Mouse (Mus musculus) cerebellum, adult 8-10 months (tissue): Measurements from ENCODE around the gene Tsga13.

ENCODE experiments used
- DNase-seq: peaks from one replicate; pipeline ENCODE4 v3.0.0; 2022

Gene Tsga13

DNA sequence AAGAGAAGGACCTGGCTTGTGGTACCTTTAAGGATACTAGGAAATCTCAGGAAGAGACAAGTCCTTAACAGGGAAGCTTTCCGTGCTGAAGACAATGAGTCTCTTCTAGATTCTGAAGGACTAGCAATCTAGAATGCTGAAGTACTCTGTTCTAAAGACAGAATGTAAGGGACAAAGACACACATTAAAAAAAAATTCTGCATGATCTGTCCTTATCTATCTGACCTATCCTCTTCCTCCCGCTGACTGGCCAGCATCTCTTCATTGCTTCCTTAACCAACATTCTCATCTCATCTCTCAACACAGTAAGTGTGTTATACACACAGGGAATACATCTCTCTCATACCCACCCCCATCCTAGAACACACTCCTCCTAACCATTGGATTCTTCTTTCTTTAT is at the start of gene Tsga13:
TSS of gene Tsga13 (minus strand) at position 101 of the 400 bp plus-strand sequence.
- DNase-seq = no peak

DNA sequence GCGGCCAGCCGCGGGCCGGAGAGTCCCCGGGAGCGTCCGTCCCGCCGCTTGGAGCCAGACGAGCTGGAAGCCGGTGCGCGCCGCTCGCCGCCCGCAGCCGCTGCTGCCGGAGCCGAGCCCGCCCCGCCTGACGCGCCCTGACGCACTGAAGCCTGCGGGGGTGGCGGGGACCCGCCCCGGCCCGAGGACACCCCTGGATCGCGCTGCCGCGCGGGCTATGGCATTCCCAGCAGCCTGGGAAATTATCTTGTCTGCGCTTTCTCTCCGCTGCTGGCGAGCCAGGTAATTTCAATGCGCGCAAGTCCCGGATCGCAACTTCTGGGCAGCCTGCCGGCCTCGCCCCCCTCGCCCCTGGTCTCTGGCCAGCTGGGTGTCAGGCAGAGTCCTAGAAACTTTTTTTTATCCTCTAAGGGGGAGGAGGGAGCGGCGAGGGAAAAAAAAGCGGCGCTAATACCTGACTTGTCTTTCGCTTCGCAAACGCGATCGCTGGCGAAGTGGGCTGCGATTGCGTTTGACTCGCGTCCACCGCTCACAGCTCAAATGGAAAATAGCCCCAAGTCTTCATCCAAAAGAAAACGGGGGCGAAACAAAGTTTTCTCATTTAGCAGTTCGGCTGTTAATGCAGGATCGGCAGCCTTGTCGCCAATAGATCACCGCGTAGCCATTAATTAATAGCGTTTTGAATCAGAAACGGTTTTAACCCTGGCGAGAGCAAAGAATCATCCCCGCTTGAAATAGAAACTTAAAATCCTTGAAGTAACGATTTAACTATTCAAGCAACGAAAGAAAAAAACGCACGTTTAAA is 43.6 kb upstream of the Tsga13 start, which contains the start of gene Klf14:
TSS of gene Klf14 (minus strand) at position 343 of the 805 bp plus-strand sequence.
- DNase-seq = no peak

DNA sequence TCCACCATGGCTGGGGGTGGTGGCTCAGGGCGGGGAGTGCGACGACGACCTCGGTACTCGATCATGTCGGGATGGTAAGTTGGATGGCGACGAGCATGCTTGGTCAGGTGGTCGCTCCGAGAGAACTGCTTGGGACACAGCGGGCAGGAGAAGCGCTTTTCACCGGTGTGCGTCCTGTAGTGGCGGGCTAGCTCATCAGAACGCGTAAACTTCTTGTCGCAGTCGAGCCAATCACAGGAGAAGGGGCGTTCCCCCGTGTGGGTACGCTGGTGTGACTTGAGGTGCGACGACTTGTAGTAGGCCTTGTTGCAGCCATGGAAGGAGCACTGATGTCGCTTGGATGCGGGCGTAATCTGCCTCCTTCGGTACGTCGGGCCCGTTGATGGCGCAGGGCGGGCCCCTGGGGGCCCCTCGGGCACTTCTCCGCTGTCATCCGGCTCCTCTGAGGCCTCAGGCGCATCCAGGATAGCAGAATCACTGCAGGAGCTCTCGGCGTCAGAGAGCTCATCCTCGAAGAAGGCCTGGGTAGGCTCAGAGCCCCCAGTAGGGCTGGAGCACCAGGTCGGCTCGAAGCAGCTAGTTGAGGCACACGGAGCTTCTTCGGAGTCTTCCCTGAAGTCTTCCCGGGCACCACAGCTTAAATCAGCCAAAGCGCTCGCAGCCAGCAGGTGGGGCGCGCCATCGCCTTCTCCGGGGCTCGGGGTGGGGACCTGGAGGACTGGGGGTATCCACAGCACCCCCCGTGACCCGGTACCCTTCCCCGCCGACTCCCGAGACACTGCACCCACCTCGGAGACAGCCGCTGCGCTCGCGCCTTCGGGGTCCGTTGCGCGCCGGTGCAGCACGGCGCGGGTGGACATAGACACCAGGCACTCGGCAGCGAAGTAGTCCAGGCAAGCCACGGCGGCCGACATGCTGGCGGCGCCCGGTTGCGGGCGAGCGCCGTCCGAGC is 42.7 kb upstream of the Tsga13 start:
- no peak for DNase-seq

DNA sequence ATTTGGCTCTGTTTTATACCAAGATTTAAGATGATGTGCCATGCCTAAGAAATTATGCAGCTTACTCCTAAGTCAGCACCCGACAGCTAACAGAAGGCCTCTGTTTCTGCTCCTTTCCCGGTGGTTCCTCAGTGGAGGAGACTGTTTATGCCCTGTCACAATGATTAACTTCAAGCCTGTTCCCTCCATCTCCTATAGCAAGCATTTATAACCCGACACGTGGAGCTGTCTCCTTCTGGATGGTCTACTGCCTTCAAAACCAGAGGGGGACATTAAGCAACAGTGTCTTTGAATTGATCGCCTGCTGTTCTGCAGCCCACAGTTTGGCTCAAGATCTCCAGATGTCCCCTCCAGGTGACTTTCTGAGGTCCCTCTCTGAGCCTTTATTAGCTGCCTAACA is 23.9 kb upstream of the Tsga13 start:
- no peak for DNase-seq

DNA sequence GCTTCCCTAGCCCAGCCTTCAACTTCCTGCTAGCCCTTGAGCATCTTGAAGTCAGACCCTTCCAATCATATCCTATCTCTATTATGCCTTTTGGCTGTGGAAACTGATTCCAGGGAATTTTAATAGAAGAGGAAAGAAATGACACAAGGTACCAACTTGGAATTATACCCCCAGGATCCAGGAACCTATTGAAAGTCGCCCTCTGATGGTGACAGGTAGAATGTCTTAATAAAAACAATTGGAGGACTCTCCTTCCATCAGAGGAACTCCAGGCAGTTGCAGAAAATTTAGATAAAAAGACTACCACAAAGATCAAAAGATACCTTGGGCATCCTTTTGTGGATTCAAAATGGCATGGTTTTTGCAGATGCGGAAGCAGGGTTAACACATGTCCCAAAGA is 7.4 kb upstream of the Tsga13 start:
- DNase-seq = no peak

DNA sequence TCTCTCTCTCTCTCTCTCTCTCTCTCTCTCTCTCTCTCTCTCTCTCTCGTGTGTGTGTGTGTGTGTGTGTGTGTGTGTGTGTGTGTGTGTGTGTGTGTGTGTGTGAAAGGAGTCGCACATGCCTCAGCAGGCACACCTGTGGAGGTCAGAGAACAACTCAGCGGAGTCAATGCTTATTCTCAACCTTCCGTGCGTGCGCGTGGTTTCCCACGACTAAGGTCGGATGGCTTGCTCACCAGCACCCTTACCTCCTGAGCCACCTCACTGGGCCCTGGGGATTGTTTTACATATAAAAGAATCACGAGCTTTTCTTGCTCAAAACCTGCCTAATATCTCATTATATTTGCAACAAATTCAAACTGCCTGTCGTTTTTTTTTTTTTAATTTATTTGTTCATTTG is 6.5 kb upstream of the Tsga13 start:
- DNase-seq = no peak

DNA sequence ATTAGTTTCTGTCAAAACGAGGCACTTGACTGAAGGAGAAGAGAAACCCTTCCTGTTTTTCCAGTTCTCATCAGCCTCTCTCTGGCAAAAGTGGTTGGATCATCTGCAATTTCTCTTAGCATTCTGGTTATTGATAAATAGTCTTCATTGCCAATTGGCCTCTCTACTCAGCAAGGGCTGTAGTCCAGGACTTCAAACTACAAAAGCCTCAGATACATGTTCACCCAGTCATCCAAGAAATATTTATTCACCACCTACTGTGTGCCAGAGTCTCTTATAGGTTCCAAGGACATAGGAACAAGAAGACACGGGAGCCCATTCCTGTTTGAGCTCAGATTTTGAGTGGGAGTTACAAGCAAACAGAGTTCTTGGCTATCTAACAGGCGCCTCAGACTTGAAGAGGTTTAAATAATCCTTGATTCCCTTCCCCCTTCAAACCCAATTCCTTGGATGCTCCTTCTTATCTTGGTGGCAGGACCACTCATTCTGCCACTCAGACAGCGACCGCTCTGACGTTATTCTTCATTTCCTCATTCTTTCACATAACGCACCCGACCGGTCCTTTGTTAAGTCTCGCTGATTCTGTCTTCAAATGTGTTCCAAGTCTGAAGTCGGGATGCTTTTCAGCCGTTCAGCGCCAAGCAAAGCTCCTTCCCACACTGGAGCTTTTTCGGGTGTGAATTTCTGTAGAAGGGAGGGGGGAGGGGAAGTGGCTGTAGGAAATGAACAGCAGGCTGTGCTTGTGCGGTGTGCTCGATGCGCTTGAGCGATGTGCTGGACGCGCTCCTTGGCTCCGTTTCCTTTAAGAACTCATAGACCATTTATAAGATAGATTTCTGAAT is 5.7 kb upstream of the Tsga13 start:
- no peak for DNase-seq

DNA sequence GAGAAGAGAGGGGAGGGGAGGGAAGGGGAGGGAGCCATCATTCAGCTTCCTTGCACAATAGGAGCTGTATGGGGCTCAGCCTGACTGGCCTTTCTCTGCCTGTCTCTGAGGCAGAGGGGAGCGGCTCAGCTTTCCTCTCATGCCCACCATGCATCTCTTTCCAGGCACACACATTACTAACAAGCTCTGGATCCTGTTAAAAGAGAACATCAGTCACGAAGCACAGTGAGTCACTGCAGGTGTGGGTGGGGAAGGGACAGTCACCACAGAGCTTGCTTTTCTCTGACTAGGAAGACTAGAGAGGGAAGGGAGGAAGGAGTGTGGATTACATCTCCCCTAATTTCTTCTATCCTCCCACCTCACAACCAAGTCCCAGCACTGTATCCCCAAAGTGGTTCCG is 7.4 kb downstream of the Tsga13 start:
- DNase-seq = no peak

DNA sequence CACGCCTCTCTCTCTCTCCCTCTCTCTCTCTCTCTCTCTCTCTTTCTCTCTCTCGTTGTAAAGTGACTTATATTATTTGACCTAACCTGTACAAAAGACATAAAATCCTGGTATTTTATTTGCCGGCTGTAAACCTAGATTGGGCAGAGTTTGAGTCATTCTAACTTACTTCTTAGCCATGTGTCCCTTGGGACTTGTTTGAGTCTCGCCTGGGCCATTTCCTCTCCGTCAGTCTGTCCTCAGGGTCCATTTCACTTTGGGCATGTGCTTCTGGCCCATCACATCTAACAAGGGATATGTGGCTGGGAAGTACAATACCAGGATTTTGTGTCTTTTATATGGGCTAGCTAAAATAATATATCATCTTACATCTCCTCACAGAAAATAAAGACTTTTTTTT is 10.5 kb downstream of the Tsga13 start:
- no peak for DNase-seq

DNA sequence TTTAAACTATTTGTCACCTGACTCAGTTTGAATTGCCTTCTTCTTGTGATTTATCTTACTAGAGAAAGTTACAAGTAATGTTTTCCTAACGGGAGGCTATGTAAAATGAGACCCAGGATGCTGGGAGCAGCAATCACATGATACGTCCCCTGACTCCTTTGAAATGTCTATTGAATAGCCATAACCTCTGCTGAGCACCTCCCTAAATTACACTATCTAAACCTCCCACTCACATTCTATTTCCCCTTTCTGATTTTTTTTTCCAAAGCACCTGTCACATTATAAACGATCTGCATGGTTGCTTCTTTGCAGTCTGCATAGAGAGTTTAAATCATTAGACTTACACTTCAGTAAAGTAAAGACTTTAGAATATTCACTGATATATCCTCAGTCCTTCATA is 11.3 kb downstream of the Tsga13 start:
- no peak for DNase-seq

DNA sequence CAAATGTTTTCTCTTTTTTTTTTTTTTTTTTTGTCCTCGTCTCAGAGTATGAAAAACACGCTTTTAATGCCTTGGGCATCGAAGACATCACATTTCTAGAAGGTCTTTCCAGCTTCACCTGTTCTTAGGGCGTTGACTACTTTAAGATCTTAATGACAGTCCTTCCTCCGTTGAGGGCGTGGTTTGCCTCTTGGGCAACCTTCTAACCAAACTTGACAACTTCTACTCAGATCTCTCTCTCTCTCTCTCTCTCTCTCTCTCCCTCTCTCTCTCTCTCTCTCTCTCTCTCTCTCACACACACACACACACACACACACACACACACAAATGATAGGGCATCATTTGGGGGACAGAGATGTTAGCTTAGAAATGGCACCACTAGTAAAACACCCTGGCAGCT is 17.9 kb downstream of the Tsga13 start:
- DNase-seq = no peak

DNA sequence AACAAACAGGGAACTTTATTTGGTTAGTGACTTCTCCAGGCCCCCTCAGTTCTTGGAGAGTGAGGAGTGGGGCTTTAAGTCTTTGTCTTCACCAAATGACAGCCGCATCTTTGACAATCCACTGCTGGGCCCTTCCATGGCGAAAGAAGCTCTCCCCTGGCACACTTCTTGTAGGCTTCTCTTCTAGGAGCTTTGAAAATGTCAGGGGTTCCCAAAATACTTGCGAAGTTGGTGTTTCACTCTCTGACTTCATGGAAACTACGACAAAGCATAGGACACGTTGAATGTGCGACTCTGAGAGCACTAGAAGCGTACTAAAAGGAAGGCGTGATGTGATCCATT is 18.4 kb downstream of the Tsga13 start:
- no peak for DNase-seq

DNA sequence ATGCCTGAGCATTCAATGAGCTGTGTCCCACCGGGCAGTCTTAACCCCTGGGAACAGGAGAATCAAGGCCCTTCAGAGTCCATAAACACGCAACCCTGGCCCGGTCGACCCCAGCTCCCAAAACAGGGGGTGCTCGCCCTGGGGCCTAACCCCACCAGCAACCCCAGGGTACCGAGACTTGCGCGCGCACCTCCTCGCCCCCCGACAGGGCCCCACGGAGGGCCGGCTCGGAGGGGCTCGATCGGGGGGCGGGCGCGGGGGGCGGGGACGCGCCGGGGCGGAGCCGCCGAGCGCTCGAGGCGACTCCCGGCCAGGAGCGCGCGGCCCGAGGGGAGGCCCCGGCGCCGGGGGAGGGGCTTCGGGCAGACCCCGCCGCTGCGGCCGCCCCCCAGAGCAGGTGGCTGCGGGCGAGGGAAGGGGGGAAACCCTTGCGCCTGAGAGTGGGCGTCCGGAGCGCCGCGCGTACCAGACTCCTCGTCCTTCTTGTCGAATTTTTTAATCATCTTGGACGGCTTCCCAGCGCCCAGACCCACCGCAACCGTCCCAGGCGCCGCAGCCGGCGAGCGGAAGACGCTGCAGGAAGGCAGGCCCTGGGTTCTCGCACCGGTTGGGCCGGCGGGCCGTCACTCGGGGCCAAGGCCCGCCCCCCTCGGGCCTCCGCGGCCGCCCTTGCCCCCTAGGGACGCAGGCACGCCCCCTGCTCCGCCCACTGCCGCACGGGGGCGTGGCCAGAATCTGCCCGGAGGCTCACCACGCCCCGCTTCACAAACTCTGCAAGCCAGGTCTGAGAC is 19.0 kb downstream of the Tsga13 start, which contains the start of gene Copg2:
TSS of gene Copg2 (minus strand) at position 600 of the 791 bp plus-strand sequence.
- DNase-seq = peak; percentile 92

DNA sequence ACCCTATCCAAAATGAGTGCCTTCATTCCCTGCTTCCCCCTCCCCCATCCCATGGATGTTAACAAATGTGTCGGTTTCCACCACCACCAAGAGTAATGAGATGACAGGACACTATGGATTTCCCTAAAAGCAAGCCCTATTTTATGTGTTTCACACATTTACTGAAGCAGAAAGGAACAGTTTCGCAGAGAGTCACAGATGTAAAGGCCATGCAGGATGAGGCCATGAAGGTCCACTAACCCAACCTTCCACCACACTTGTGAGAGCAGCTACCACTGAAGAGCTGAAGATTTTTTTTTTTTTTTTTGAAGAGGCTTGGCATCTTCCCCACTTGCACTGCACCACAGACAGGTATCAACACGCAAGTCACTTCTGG is 19.6 kb downstream of the Tsga13 start:
- no peak for DNase-seq

DNA sequence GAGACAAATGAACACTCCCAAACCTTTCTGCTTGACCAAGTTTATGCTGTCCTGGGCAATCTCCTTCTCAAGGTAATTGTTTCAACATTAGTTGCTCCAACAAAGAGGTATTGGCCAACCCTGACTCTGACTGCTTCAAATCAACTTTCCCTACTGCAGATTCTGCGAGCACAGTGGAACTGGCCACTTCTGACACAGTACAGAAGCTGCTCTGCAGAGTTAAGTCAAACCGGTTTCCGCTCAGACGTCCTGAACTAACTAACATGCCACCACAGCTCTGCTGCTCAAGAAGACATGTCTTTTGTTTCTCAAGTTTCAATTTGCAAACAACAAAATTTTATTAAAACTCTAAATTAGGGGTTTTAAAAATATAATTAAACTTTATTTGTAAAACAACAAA is 22.3 kb downstream of the Tsga13 start:
- DNase-seq = no peak

DNA sequence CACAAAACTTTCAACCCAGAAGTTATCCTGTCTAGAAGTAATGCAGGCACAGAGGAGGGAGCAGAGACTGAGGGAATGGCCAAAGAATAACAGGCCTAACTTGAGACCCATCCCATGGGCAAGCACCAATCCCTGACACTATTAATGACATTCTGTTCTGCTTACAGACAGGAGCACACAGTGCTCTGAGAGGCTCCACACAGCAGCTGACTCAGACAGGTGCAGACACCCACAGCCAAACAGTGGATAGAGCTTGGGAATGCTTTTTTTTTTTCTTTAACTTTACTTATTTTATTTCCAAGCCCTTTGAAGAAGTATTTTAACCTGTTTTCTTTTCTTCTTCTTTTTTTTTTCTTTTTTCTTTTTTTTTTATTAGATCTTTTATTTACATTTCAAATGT is 23.6 kb downstream of the Tsga13 start:
- DNase-seq = no peak

DNA sequence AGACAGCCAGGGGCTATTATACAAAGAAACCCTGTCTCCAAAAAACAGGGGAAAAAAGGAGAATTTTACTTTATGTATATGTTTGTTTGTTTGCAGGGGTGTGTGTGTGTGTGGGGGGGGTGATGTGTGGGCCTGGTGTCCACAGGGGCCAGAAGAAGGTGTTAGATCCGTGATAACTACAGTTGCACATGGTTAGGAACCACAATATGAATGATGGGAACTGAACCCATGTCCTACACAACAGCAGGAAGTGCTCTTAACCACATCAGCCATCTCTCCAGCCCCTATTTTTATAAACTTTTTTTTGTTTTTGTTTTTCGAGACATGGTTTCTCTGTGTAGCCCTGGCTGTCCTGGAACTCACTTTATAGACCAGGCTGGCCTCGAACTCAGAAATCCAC is 30.5 kb downstream of the Tsga13 start:
- DNase-seq = no peak

DNA sequence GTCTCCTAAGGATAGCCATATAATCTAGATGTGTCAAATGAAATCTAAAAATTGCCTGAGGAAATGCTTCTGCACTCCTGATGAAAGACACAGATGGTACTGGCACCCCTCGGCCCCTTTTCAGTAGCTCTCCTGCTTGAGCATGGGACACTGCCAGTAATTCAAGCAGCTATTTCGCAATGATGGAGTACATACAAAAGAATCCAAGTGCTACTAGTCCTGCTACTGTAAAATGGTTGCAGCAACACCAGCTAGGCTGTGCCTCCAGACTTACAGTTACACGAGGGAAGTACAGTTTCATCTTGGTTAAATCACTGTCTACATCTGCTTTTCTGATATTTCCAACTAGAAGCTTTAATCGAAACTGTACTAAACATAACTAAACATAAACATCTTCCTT is 31.9 kb downstream of the Tsga13 start:
- peak; percentile 55 for DNase-seq

DNA sequence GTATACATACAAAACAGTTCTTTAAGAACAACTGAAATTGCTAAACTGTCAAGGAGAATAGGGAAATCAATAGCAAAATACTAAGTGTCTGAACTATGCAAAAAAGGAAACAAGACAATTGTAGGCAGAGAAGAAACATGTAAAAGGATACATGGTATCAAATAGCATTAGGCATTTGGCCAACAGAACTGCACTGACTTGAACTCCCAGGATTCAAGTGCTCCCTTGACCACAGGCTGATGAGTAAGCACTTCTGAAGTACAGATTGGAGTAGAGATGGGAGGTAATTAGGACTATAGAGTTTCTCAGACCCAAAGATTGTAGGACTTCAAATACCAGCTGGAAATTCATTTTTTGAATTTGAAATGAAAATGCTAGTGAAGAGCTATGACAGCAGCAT is 38.7 kb downstream of the Tsga13 start:
- no peak for DNase-seq

DNA sequence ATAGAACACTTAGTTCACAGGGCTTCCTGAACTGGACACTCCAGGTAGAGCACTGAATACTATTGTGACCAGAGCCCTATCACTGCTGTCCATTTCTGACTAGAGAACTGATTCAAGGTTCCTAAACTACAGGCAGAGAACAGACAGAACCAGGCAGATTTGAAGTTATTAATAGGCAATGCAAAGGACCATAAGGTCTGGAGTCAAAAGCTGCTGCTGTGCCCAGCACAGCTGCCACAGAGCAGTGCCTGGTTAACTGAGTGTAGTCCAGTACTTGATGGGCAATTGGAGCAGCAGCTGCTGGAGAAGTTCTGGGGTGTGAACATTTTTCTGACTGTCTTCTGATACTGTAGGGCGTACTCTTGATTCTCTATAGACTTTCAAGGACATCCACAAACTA is 48.9 kb downstream of the Tsga13 start:
- no peak for DNase-seq

DNA sequence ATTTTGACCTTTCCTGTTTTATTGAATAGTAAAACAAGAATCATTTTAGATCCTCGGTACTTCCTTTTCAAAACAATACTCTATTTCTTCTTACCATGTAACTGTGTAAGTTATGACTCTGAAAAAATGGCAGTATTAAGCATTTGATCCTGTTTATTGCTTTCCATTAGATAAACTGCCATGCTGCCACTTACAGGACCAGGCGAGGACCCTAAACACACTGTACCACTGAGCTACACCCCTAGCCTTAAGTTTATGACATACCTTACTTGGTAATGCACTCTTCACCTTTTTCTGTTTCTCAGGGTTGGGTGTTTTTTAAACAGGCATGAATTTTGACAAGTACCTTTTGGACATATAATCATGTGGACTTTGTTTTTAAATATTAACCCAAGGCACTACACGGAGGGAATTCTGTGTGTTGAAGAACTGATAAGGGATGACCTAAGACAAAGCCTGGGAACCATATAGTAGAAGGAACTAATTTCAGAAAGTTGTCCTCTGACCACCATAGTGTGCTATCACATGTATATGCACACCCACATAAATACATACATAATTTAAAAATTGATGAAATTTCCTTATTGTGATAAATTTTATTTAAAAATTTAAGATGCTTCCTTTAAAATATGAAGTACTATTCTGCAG is 50.2 kb downstream of the Tsga13 start:
- no peak for DNase-seq

DNA sequence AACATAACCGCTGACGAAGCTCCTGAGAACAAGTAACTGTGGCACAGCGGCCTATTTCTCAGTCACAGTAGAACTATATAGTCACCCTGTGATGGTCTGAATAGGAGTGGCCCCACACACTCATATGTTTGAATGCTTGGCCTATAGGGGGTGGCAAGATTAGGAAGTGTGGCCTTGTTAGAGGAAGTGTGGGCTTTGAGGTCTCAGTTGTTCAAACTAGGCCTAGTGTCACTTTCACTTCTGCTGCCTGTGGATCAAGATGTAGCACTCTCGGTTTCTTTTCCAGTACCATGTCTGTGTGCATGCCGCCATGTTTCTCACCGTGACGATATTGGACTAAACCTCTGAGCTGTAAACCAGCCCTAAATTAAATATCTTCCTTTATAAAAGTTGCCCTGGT is 59.4 kb downstream of the Tsga13 start:
- no peak for DNase-seq
